Mouse (Mus musculus) C2C12 (cell line): ENCODE data around the gene Mipep.

ENCODE experiments used
- CTCF ChIP-seq: IDR thresholded peaks from one replicate; pipeline ENCODE4 v1.5.1; 2011; ENCODE audit not compliant: control insufficient read depth, insufficient read depth, insufficient read length
- FOSL1 ChIP-seq: IDR thresholded peaks from one replicate; pipeline ENCODE4 v1.8.0; 2011; ENCODE audit warnings: mild to moderate bottlenecking, low read length; ENCODE audit not compliant: poor library complexity, insufficient read depth, severe bottlenecking
- MYOG ChIP-seq: IDR thresholded peaks from one replicate; pipeline ENCODE4 v1.6.1; 2011; ENCODE audit not compliant: control insufficient read depth, insufficient read length; ENCODE audit errors: extremely low read depth
- USF1 ChIP-seq: IDR thresholded peaks from one replicate; pipeline ENCODE4 v1.6.1; 2011; ENCODE audit warnings: low read depth, mild to moderate bottlenecking, control low read depth, moderate library complexity

GRCm38 (mm10) chr14:60893882-60894281 lies 109.5 kb downstream of the Mipep start:
- TF ChIP-seq CTCF (no peak), FOSL1 (no peak), MYOG (no peak), USF1 (no peak)
